ENCODE assay signal across 12 mouse cellular contexts in genomic region chr11:70234037-70234436, GRCm38 (mm10). TPM values are rescaled to one million over a fixed set of nuclear protein-coding genes. Genes with fewer than 3 reads are reported as not detected.
DNase-seq lines count a peak whose midpoint lies in the region; ATAC-seq and TF ChIP-seq lines count a peak whose summit lies in the region.
"Had no signal": no experiment of that assay in that cellular context is flagged by ENCODE, and none has a peak within 500 bp of the region (broad histone marks: within the 10 kb centered on the region; RNA-seq: fewer than 3 reads in every experiment).

No protein-coding gene starts in this region.

- peak overlapping the region; percentile 92 for H3K27ac ChIP-seq in gastrocnemius, adult 2 months
- H3K27ac ChIP-seq in kidney, embryonic 14.5 days (ENCODE audit: low read depth, low read length), result peak overlapping the region; percentile 24; the same call in 1 of the 2 replicates
- H3K27ac ChIP-seq in stomach, postnatal 0 days (replicated peaks), result peak overlapping the region; percentile 18; the same call in 1 of the 2 replicates

- no peak for ATAC-seq in kidney, embryonic 14.5 days (ENCODE audit: low FRiP score, low TSS enrichment)
- no peak for ATAC-seq in stomach, postnatal 0 days (ENCODE audit: low FRiP score, low TSS enrichment)

- DNase-seq in gastrocnemius, adult 2 months, result peak; percentile 78
- no peak for DNase-seq in gastrocnemius, postnatal 14 days
- peak; percentile 66 for DNase-seq in ovary, adult 18-20 months (ENCODE audit: low spot score)
- no peak for DNase-seq in ovary, postnatal 10 days (ENCODE audit: low spot score)
- no peak for DNase-seq in stomach, postnatal 0 days (ENCODE audit: low spot score)
- DNase-seq in frontal cortex, postnatal 36 days (ENCODE audit: low spot score in 2 of 2), result no peak
- no peak for DNase-seq in layer of hippocampus, adult 9-11 months
- DNase-seq: adrenal gland, adult 2 months; embryo, embryonic 11 days; midbrain, embryonic 14.5 days; right cerebral cortex, postnatal 25 days had no signal

- no peak for TF ChIP-seq CTCF in gastrocnemius, adult 2 months (IDR thresholded peaks at IDR 0.05)
- TF ChIP-seq CTCF in stomach, postnatal 0 days (IDR thresholded peaks at IDR 0.05; ENCODE audit: low read depth), result no peak

- H3K9me3 ChIP-seq in kidney, embryonic 14.5 days (ENCODE audit: control insufficient read depth, low read length), result no peaks in the 10 kb centered on the region
- H3K9me3 ChIP-seq in stomach, postnatal 0 days (ENCODE audit: control insufficient read depth, low read length), result no peaks in the 10 kb centered on the region

- H3K4me3 ChIP-seq in gastrocnemius, adult 2 months, result peak overlapping the region; percentile 85
- no peak overlapping the region for H3K4me3 ChIP-seq in kidney, embryonic 14.5 days (ENCODE audit: low read length)
- no peak overlapping the region for H3K4me3 ChIP-seq in stomach, postnatal 0 days (ENCODE audit: low read depth, low read length)

- 55% methylated on average over 5 of the region's 5 CpGs for WGBS in kidney, embryonic 14.5 days
- 67% methylated on average over 5 of the region's 5 CpGs for WGBS in stomach, postnatal 0 days

- H3K36me3 ChIP-seq in kidney, embryonic 14.5 days (ENCODE audit: control insufficient read depth, insufficient read depth, low read length), result peaks cover 17% of the 10 kb centered on the region
- no peaks in the 10 kb centered on the region for H3K36me3 ChIP-seq in stomach, postnatal 0 days (ENCODE audit: control insufficient read depth, insufficient read depth, low read length)

- H3K4me2 ChIP-seq in kidney, embryonic 14.5 days (replicated peaks; ENCODE audit: low read depth, low read length), result no peak overlapping the region
- H3K4me2 ChIP-seq in stomach, postnatal 0 days (replicated peaks; ENCODE audit: low read depth), result no peak overlapping the region; the same call in 1 of the 2 replicates

- intact Hi-C loops in gastrocnemius, adult 2 months (cut with DNase I), result no loop called here
- intact Hi-C loops in gastrocnemius, postnatal 14 days (cut with DNase I; ENCODE audit: low total_unique reads), result no loop called here

- TF ChIP-seq EP300 in stomach, postnatal 0 days (optimal IDR thresholded peaks at IDR 0.05), result no peak

- peaks cover 18% of the 10 kb centered on the region for H3K4me1 ChIP-seq in kidney, embryonic 14.5 days (ENCODE audit: control insufficient read depth, insufficient read depth, low read length)
- H3K4me1 ChIP-seq in stomach, postnatal 0 days (replicated peaks; ENCODE audit: control insufficient read depth, insufficient read depth), result no peaks in the 10 kb centered on the region

- peaks cover 13% of the 10 kb centered on the region for H3K27me3 ChIP-seq in kidney, embryonic 14.5 days (ENCODE audit: control insufficient read depth, insufficient read depth, low read length)
- H3K27me3 ChIP-seq in stomach, postnatal 0 days (ENCODE audit: control insufficient read depth, insufficient read depth, low read length), result no peaks in the 10 kb centered on the region; the same call in 1 of the 2 replicates

- no peak overlapping the region for H3K9ac ChIP-seq in kidney, embryonic 14.5 days (ENCODE audit: low read depth, low read length)
- H3K9ac ChIP-seq in stomach, postnatal 0 days (ENCODE audit: low read length), result no peak overlapping the region

RNA-seq across cellular contexts. Expression of gene 0610010K14Rik, which starts 3.7 kb away (rescaled TPM):
- total RNA-seq in gastrocnemius, adult 2 months (2021), result 10 to 100 TPM; 33.4 to 37.0 TPM
- 10 to 100 TPM; 29.7 to 37.4 TPM for total RNA-seq in gastrocnemius, postnatal 14 days (2021)
- polyA plus RNA-seq in kidney, embryonic 14.5 days (2014; fragmentation: Nextera tagmentation; extraction: Ambion mirVana), result 180 and 243 TPM in 2 replicates
- polyA plus RNA-seq in stomach, postnatal 0 days (2015; fragmentation: Nextera tagmentation; extraction: Ambion mirVana), result 81.0 and 83.6 TPM in 2 replicates

RNA-seq across cellular contexts. Expression of gene Bcl6b, which starts 4.4 kb away (rescaled TPM):
- total RNA-seq in gastrocnemius, adult 2 months (2021), result 1 to 10 TPM; 1.4 to 2.6 TPM
- 10 to 100 TPM; 12.4 to 13.7 TPM for total RNA-seq in gastrocnemius, postnatal 14 days (2021)
- 19.2 and 20.0 TPM in 2 replicates for polyA plus RNA-seq in kidney, embryonic 14.5 days (2014; fragmentation: Nextera tagmentation; extraction: Ambion mirVana)
- polyA plus RNA-seq in stomach, postnatal 0 days (2015; fragmentation: Nextera tagmentation; extraction: Ambion mirVana), result 3.2 and 3.6 TPM in 2 replicates

RNA-seq across cellular contexts. Expression of gene Gm21988, which starts 5.6 kb away (rescaled TPM):
- total RNA-seq in gastrocnemius, adult 2 months (2021), result 1 to 10 TPM; 3.7 to 4.4 TPM
- 1 to 10 TPM; 2.6 to 2.7 TPM for total RNA-seq in gastrocnemius, postnatal 14 days (2021)
- polyA plus RNA-seq in kidney, embryonic 14.5 days (2014; fragmentation: Nextera tagmentation; extraction: Ambion mirVana), result 7.8 and 10.5 TPM in 2 replicates
- polyA plus RNA-seq in stomach, postnatal 0 days (2015; fragmentation: Nextera tagmentation; extraction: Ambion mirVana), result 7.5 and 10.1 TPM in 2 replicates

RNA-seq across cellular contexts. Expression of gene Rnasek, which starts 5.6 kb away (rescaled TPM):
- total RNA-seq in gastrocnemius, adult 2 months (2021), result 100 to 1,000 TPM; 109 to 117 TPM
- 10 to 100 TPM; 96.0 to 96.9 TPM for total RNA-seq in gastrocnemius, postnatal 14 days (2021)
- polyA plus RNA-seq in kidney, embryonic 14.5 days (2014; fragmentation: Nextera tagmentation; extraction: Ambion mirVana), result 149 and 173 TPM in 2 replicates
- 317 and 326 TPM in 2 replicates for polyA plus RNA-seq in stomach, postnatal 0 days (2015; fragmentation: Nextera tagmentation; extraction: Ambion mirVana)

RNA-seq across cellular contexts. Expression of gene Slc16a13, which starts 13.2 kb away (rescaled TPM):
- under 1 TPM; 0.28 to 0.67 TPM for total RNA-seq in gastrocnemius, adult 2 months (2021)
- 1 to 10 TPM in 1 of 2 experiments, under 1 TPM in 1; 0.53 to 1.5 TPM for total RNA-seq in gastrocnemius, postnatal 14 days (2021)
- 8.4 and 14.2 TPM in 2 replicates for polyA plus RNA-seq in kidney, embryonic 14.5 days (2014; fragmentation: Nextera tagmentation; extraction: Ambion mirVana)
- 5.7 and 6.1 TPM in 2 replicates for polyA plus RNA-seq in stomach, postnatal 0 days (2015; fragmentation: Nextera tagmentation; extraction: Ambion mirVana)

Comparison
In these comparisons a context has a peak if more than half of its experiments do, and no peak if none do; other contexts are left out.
1. DNase-seq: peak in gastrocnemius, adult 2 months (single experiment) and ovary, adult 18-20 months (single experiment); none in gastrocnemius, postnatal 14 days (single experiment), ovary, postnatal 10 days (single experiment), stomach, postnatal 0 days (single experiment), frontal cortex, postnatal 36 days (0 of 2) and layer of hippocampus, adult 9-11 months (single experiment).
2. H3K27ac ChIP-seq: peak in every context shown above with its lines; median percentile 92 in gastrocnemius, adult 2 months; 24 in kidney, embryonic 14.5 days; 18 in stomach, postnatal 0 days.